Mouse (Mus musculus) embryonic fibroblast, embryonic 13.5 days (primary cell): Measurements from ENCODE around the gene Slc44a3.

Experiments
- CTCF ChIP-seq: IDR thresholded peaks from 2 replicates; pipeline ENCODE4 v1.5.1; 2011; ENCODE audit warnings: mild to moderate bottlenecking, control low read depth, low read length, moderate library complexity, borderline replicate concordance; ENCODE audit not compliant: insufficient read depth
- POLR2A ChIP-seq: IDR thresholded peaks from 2 replicates; pipeline ENCODE4 v1.6.1; 2011; ENCODE audit warnings: low read depth, mild to moderate bottlenecking, control low read depth, low read length, moderate library complexity

DNA sequence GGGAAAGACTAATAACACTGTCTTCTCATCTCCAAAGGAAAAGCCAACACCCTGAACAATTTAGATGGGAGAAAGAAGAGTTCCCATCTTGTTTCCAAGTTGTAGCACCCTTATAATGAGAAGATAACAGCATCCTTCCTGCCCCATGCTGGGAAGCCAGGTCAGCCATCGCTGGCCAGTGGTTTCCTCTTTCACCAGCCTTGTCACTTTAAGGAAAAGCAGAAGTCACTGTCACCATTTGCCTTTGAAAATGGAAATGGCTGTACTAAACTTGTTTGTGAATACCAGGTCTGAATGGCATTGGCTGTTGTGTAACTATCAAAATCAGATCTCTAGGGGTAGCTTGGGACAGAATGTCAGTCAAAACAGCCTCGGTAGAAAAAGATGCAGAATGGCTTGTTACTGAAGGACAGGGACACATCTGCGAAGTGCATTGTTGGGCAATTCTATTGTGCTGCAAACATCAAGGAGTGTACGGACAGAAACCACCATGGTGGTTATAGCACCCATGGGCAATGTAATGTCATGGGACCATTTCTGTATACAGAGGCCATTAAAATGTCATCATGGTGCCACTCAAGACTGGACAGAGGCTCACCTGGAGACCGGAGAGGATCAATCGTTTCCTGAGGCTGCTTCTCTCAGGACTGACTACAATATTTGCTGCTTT, 47.8 kb upstream of the Slc44a3 start:
- no peak for TF ChIP-seq CTCF
- no peak for TF ChIP-seq POLR2A
